Mouse (Mus musculus) G1E (cell line): Measurements from ENCODE around the gene Pemt.

Experiments
- CTCF ChIP-seq: IDR thresholded peaks from 2 replicates; pipeline ENCODE4 v1.5.1; 2012; ENCODE audit warnings: low read depth, low read length, inconsistent platforms, mixed read lengths
- POLR2AphosphoS5 ChIP-seq: IDR thresholded peaks from 2 replicates; pipeline ENCODE4 v1.6.1; 2012; ENCODE audit warnings: low read depth, low read length, inconsistent platforms; ENCODE audit not compliant: insufficient replicate concordance

GRCm38 (mm10) chr11:60084589-60084988, 38.3 kb upstream of the Pemt start:
- TF ChIP-seq POLR2AphosphoS5 (no peak), CTCF (peak; percentile 94)
